Mouse (Mus musculus) ES-E14 (cell line): Measurements from ENCODE around the gene Zfp609. TPM values are rescaled to one million over a fixed set of nuclear protein-coding genes. Genes with fewer than 3 reads are reported as not detected.
A peak's percentile ranks its signal among the peaks of the same experiment; 100 is the strongest.

Experiments
- DNase-seq: peaks from one replicate; pipeline ENCODE4 v3.0.0-alpha.2; 2013; ENCODE audit warnings: low read depth, low spot score
- H3K27ac ChIP-seq: 2 replicates; pipeline ENCODE4 v1.5.1; 2012; ENCODE audit warnings: low read depth, mild to moderate bottlenecking, low read length, moderate library complexity, mixed read lengths; ENCODE audit not compliant: poor library complexity, insufficient read depth, severe bottlenecking
- H3K36me3 ChIP-seq: 2 replicates; pipeline ENCODE4 v1.6.1; 2012; ENCODE audit warnings: mild to moderate bottlenecking, low read length, moderate library complexity, mixed read lengths; ENCODE audit not compliant: control insufficient read depth, poor library complexity, insufficient read depth, severe bottlenecking
- H3K4me1 ChIP-seq, 2 experiments: fragments of 150-350 bp in 1 of 2; sonication (generic) in 1 of 2; 2 replicates each; pipeline ENCODE4 v1.6.1; 2012; ENCODE audit warnings: low read length in 2 of 2, mild to moderate bottlenecking in 1 of 2, mixed read lengths in 1 of 2; ENCODE audit not compliant: control insufficient read depth in 2 of 2, insufficient read depth in 2 of 2, poor library complexity in 1 of 2
- H3K4me3 ChIP-seq, 2 experiments: fragments of 150-350 bp in 1 of 2; sonication (generic) in 1 of 2; 2 replicates each; pipeline ENCODE4 v1.5.1; 2012; ENCODE audit warnings: low read length in 2 of 2, low read depth in 1 of 2, mild to moderate bottlenecking in 1 of 2, mixed read lengths in 1 of 2; ENCODE audit not compliant: insufficient read depth in 1 of 2, poor library complexity in 1 of 2, severe bottlenecking in 1 of 2
- H3K9ac ChIP-seq: 2 replicates; pipeline ENCODE4 v1.6.1; 2012; ENCODE audit warnings: low read depth, mild to moderate bottlenecking, low read length, mixed read lengths; ENCODE audit not compliant: poor library complexity, insufficient read depth, severe bottlenecking
- H3K9me3 ChIP-seq: fragments of 150-350 bp; sonication (generic); 2 replicates; pipeline ENCODE4 v1.6.1; 2012; ENCODE audit warnings: low read depth, mild to moderate bottlenecking, low read length; ENCODE audit not compliant: control insufficient read depth, insufficient read depth
- CHD2 ChIP-seq: IDR thresholded peaks from 2 replicates; pipeline ENCODE4 v1.6.1; 2014; ENCODE audit warnings: mild to moderate bottlenecking, low read depth, low read length, inconsistent platforms
- HCFC1 ChIP-seq: IDR thresholded peaks from 2 replicates; pipeline ENCODE4 v1.6.1; 2012; ENCODE audit warnings: low read length, inconsistent platforms, borderline replicate concordance; ENCODE audit not compliant: insufficient read depth
- MAFK ChIP-seq: IDR thresholded peaks from 2 replicates; pipeline ENCODE4 v1.6.1; 2014; ENCODE audit warnings: mild to moderate bottlenecking, low read depth, low read length, inconsistent platforms; ENCODE audit not compliant: insufficient read depth
- ZC3H11A ChIP-seq: IDR thresholded peaks from 2 replicates; pipeline ENCODE4 v1.6.1; 2012; ENCODE audit warnings: low read depth, mild to moderate bottlenecking, inconsistent platforms, low read length, borderline replicate concordance
- ZNF384 ChIP-seq: IDR thresholded peaks from 2 replicates; pipeline ENCODE4 v1.6.1; 2012; ENCODE audit warnings: low read depth, low read length, inconsistent platforms
- in situ Hi-C, 2 experiments: fragments of 600-800 bp; cut with MboI; formaldehyde crosslinking; loops; one replicate each; pipeline ENCODE4 v1.15.1; 2025; ENCODE audit warnings: low sequenced_read_pairs in 2 of 2, inconsistent platforms in 1 of 2; ENCODE audit not compliant: unreplicated experiment in 2 of 2
- total RNA-seq: library from RNA; depleted of rRNA; stranded (reverse); fragments of 300-350 nt; gene quantifications from 2 replicates; pipeline ENCODE4 v1.2.3, GENCODE M21; 2012

Gene Zfp609
- total RNA-seq, 1 experiment, result 9.9 TPM

- Histone ChIP-seq H3K36me3 (no peaks in the 10 kb centered on the region), H3K9ac (no peak overlapping the region), H3K27ac (no peak overlapping the region), H3K9me3 (no peaks in the 10 kb centered on the region), H3K4me3 (no peak overlapping the region), H3K4me1 (peaks cover 6 to 14% of the 10 kb centered on the region in 2 experiments; a peak in 3 of 4 replicates)
- DNase-seq, result no peak
- TF ChIP-seq MAFK, result no peak
- no peak for TF ChIP-seq CHD2
- TF ChIP-seq ZNF384, result no peak
- TF ChIP-seq ZC3H11A, result no peak
- TF ChIP-seq HCFC1, result no peak
- in situ Hi-C loops, result no loop called here
Observed at GRCm38 (mm10) chr9:65672996-65673395, 154.4 kb downstream of the Zfp609 start.

- Histone ChIP-seq H3K9ac (peak overlapping the region; percentile 11; the same call in 1 of the 2 replicates), H3K4me1 (peaks cover 6 to 14% of the 10 kb centered on the region in 2 experiments; a peak in 3 of 4 replicates), H3K27ac (peak overlapping the region; percentile 44), H3K9me3 (no peaks in the 10 kb centered on the region), H3K4me3 (0 out of 4 replicates have a peak overlapping the region, but pooled peaks of 1 of the 2 experiments have one; percentile 23), H3K36me3 (no peaks in the 10 kb centered on the region)
- in situ Hi-C loops, result no loop called here
- DNase-seq, result peak; percentile 47
- no peak for TF ChIP-seq ZC3H11A
- no peak for TF ChIP-seq HCFC1
- TF ChIP-seq CHD2, result no peak
- TF ChIP-seq ZNF384, result no peak
- no peak for TF ChIP-seq MAFK
Observed at GRCm38 (mm10) chr9:65671431-65671931, 155.9 kb downstream of the Zfp609 start.

- in situ Hi-C loops, result loop anchor here (10.0 kb wide), 1 partner anchor 63 kb away; no protein-coding TSS in a partner anchor
- no peak within 1 kb of the TSS for H3K4me3 ChIP-seq
- H3K9me3 ChIP-seq, result no peaks in the 10 kb centered on the region
- DNase-seq, result no peak
- H3K4me1 ChIP-seq, result peaks cover 6 to 17% of the 10 kb centered on the region in 2 experiments; a peak in 3 of 4 replicates
- TF ChIP-seq ZNF384 (no peak), MAFK (no peak), CHD2 (no peak), HCFC1 (no peak), ZC3H11A (no peak)
- H3K9ac ChIP-seq, result no peak within 1 kb of the TSS
- H3K27ac ChIP-seq, result no peak within 1 kb of the TSS
- no peaks in the 10 kb centered on the region for H3K36me3 ChIP-seq
Observed at GRCm38 (mm10) chr9:65667701-65668100, 159.7 kb downstream of the Zfp609 start, which contains the start of gene Oaz2. TSS of gene Oaz2 (plus strand) at chr9:65668001.

GRCm38 (mm10) chr9:65666042-65666441 lies 161.3 kb downstream of the Zfp609 start:
- Histone ChIP-seq H3K9me3 (no peaks in the 10 kb centered on the region), H3K4me3 (no peak overlapping the region), H3K27ac (no peak overlapping the region), H3K36me3 (peaks cover 5% of the 10 kb centered on the region; the same call in 1 of the 2 replicates), H3K4me1 (peaks cover 0 to 8% of the 10 kb centered on the region in 2 experiments; a peak in 2 of 4 replicates), H3K9ac (no peak overlapping the region)
- peak; percentile 62 for DNase-seq
- in situ Hi-C loops, result loop anchor here (10.0 kb wide), 1 partner anchor 61 kb away; no protein-coding TSS in a partner anchor
- no peak for TF ChIP-seq CHD2
- 0 out of 2 replicates have a peak, but pooled peaks have one; percentile 23 for TF ChIP-seq ZC3H11A
- no peak for TF ChIP-seq MAFK
- TF ChIP-seq HCFC1, result no peak
- no peak for TF ChIP-seq ZNF384
